Mouse (Mus musculus) limb, embryonic 15.5 days (tissue): ENCODE measurements around the gene Mctp2. TPM values are rescaled to one million over a fixed set of nuclear protein-coding genes. Genes with fewer than 3 reads are reported as not detected.

ENCODE experiments used
- ATAC-seq: fragments of 200-750 bp; cut with Nextera tagmentation; 2 replicates; pipeline ENCODE4 v1.8.0; 2017; ENCODE audit warnings: low read depth, moderate TSS enrichment; ENCODE audit not compliant: insufficient number of reproducible peaks, low FRiP score, low TSS enrichment
- H3K27ac ChIP-seq: fragments of 300-500 bp; sonication (generic); 2 replicates; pipeline ENCODE4 v1.5.1; 2015; ENCODE audit warnings: moderate library complexity, mild to moderate bottlenecking, inconsistent platforms
- H3K27me3 ChIP-seq: fragments of 300-500 bp; sonication (generic); 2 replicates; pipeline ENCODE4 v1.6.1; 2015; ENCODE audit warnings: inconsistent platforms
- H3K36me3 ChIP-seq: fragments of 300-500 bp; sonication (generic); 2 replicates; pipeline ENCODE4 v1.6.1; 2015; ENCODE audit warnings: inconsistent platforms
- H3K4me1 ChIP-seq: fragments of 300-500 bp; sonication (generic); 2 replicates; pipeline ENCODE4 v1.6.1; 2015; ENCODE audit warnings: inconsistent platforms
- H3K4me2 ChIP-seq: fragments of 300-500 bp; sonication (generic); 2 replicates; pipeline ENCODE4 v1.6.1; 2015; ENCODE audit warnings: mild to moderate bottlenecking, inconsistent platforms
- H3K4me3 ChIP-seq: fragments of 300-500 bp; sonication (generic); 2 replicates; pipeline ENCODE4 v1.5.1; 2015; ENCODE audit warnings: mild to moderate bottlenecking, inconsistent platforms
- H3K9ac ChIP-seq: fragments of 300-500 bp; sonication (generic); 2 replicates; pipeline ENCODE4 v1.6.1; 2015; ENCODE audit warnings: inconsistent platforms
- H3K9me3 ChIP-seq: fragments of 300-500 bp; sonication (generic); 2 replicates; pipeline ENCODE4 v1.6.1; 2016; ENCODE audit warnings: inconsistent platforms
- WGBS: fragments of 180-500 bp; shearing (Covaris S2); methylation state at CpG from one replicate; pipeline ENCODE4 v1.1.7; 2015; 5-methylcytosine and 5-hydroxymethylcytosine counted together
- polyA plus RNA-seq: library from polyadenylated mRNA; unstranded; fragments of >200 nt; fragmentation: Nextera tagmentation; extraction: Ambion mirVana; gene quantifications from 2 replicates; pipeline ENCODE4 v1.2.1, GENCODE M21; 2015

The Mctp2 gene
- polyA plus RNA-seq, 1 experiment from 2014 or later = 1.3 TPM

- Histone ChIP-seq H3K9ac (no peak overlapping the region), H3K27me3 (no peaks in the 10 kb centered on the region), H3K27ac (no peak overlapping the region), H3K36me3 (no peaks in the 10 kb centered on the region), H3K4me1 (no peaks in the 10 kb centered on the region), H3K4me2 (no peak overlapping the region), H3K4me3 (no peak overlapping the region), H3K9me3 (no peaks in the 10 kb centered on the region)
- no peak for ATAC-seq
- 59% methylated on average over 4 of the region's 4 CpGs for WGBS
Measured at GRCm38 (mm10) chr7:72159513-72160063, 146.8 kb downstream of the Mctp2 start.

GRCm38 (mm10) chr7:72150799-72151708, 155.4 kb downstream of the Mctp2 start:
- Histone ChIP-seq H3K4me3 (no peak overlapping the region), H3K4me2 (no peak overlapping the region), H3K27me3 (no peaks in the 10 kb centered on the region; the same call in 1 of the 2 replicates), H3K4me1 (no peaks in the 10 kb centered on the region), H3K9me3 (no peaks in the 10 kb centered on the region), H3K27ac (no peak overlapping the region), H3K9ac (no peak overlapping the region), H3K36me3 (no peaks in the 10 kb centered on the region)
- ATAC-seq = no peak
- 28% methylated on average over 7 of the region's 7 CpGs for WGBS

GRCm38 (mm10) chr7:72149073-72149472, 157.3 kb downstream of the Mctp2 start:
- Histone ChIP-seq H3K9me3 (no peaks in the 10 kb centered on the region), H3K9ac (no peak overlapping the region), H3K27me3 (no peaks in the 10 kb centered on the region; the same call in 1 of the 2 replicates), H3K4me3 (no peak overlapping the region), H3K4me2 (no peak overlapping the region), H3K27ac (no peak overlapping the region), H3K4me1 (peaks cover 3% of the 10 kb centered on the region; the same call in 1 of the 2 replicates), H3K36me3 (no peaks in the 10 kb centered on the region)
- no peak for ATAC-seq
- 19% methylated on average over 3 of the region's 3 CpGs for WGBS

- Histone ChIP-seq H3K4me3 (no peak overlapping the region), H3K4me2 (no peak overlapping the region), H3K4me1 (peaks cover 3% of the 10 kb centered on the region; the same call in 1 of the 2 replicates), H3K27ac (no peak overlapping the region), H3K9me3 (no peaks in the 10 kb centered on the region), H3K9ac (no peak overlapping the region), H3K36me3 (no peaks in the 10 kb centered on the region), H3K27me3 (no peaks in the 10 kb centered on the region; the same call in 1 of the 2 replicates)
- ATAC-seq = no peak
Measured at GRCm38 (mm10) chr7:72146849-72147248, 159.6 kb downstream of the Mctp2 start.

- Histone ChIP-seq H3K9ac (no peak overlapping the region), H3K4me1 (peaks cover 3% of the 10 kb centered on the region; the same call in 1 of the 2 replicates), H3K27me3 (no peaks in the 10 kb centered on the region; the same call in 1 of the 2 replicates), H3K36me3 (no peaks in the 10 kb centered on the region), H3K4me3 (no peak overlapping the region), H3K27ac (no peak overlapping the region), H3K9me3 (no peaks in the 10 kb centered on the region), H3K4me2 (no peak overlapping the region)
- 58% methylated on average over 17 of the region's 17 CpGs for WGBS
- ATAC-seq = no peak
Measured at GRCm38 (mm10) chr7:72145726-72146520, 160.5 kb downstream of the Mctp2 start.

- Histone ChIP-seq H3K4me3 (no peak overlapping the region), H3K9me3 (no peaks in the 10 kb centered on the region), H3K27ac (no peak overlapping the region), H3K4me1 (no peaks in the 10 kb centered on the region), H3K4me2 (no peak overlapping the region), H3K27me3 (no peaks in the 10 kb centered on the region), H3K36me3 (no peaks in the 10 kb centered on the region), H3K9ac (no peak overlapping the region)
- 87% methylated on average over 4 of the region's 4 CpGs for WGBS
- no peak for ATAC-seq
Measured at GRCm38 (mm10) chr7:72138701-72139100, 167.7 kb downstream of the Mctp2 start.

- 72% methylated on average over 7 of the region's 7 CpGs for WGBS
- no peak for ATAC-seq
- no peak overlapping the region for H3K27ac ChIP-seq
- H3K36me3 ChIP-seq = no peaks in the 10 kb centered on the region
- H3K4me2 ChIP-seq = no peak overlapping the region
- H3K9ac ChIP-seq = no peak overlapping the region
- H3K9me3 ChIP-seq = no peaks in the 10 kb centered on the region
- no peaks in the 10 kb centered on the region for H3K4me1 ChIP-seq
- H3K27me3 ChIP-seq = no peaks in the 10 kb centered on the region
- H3K4me3 ChIP-seq = no peak overlapping the region
Measured at GRCm38 (mm10) chr7:72120986-72121385, 185.4 kb downstream of the Mctp2 start.

- Histone ChIP-seq H3K36me3 (no peaks in the 10 kb centered on the region), H3K27me3 (no peaks in the 10 kb centered on the region), H3K9me3 (no peaks in the 10 kb centered on the region), H3K27ac (no peak overlapping the region), H3K4me1 (no peaks in the 10 kb centered on the region), H3K4me2 (no peak overlapping the region), H3K9ac (no peak overlapping the region), H3K4me3 (no peak overlapping the region)
- ATAC-seq = no peak
- 76% methylated on average over 3 of the region's 3 CpGs for WGBS
Measured at GRCm38 (mm10) chr7:72119713-72120112, 186.7 kb downstream of the Mctp2 start.

GRCm38 (mm10) chr7:72117376-72118077, 188.9 kb downstream of the Mctp2 start:
- H3K9ac ChIP-seq = no peak overlapping the region
- ATAC-seq = no peak
- no peak overlapping the region for H3K27ac ChIP-seq
- no peak overlapping the region for H3K4me3 ChIP-seq
- no peaks in the 10 kb centered on the region for H3K36me3 ChIP-seq
- no peaks in the 10 kb centered on the region for H3K4me1 ChIP-seq
- H3K4me2 ChIP-seq = no peak overlapping the region
- 77% methylated on average over 4 of the region's 4 CpGs for WGBS
- no peaks in the 10 kb centered on the region for H3K27me3 ChIP-seq
- H3K9me3 ChIP-seq = no peaks in the 10 kb centered on the region

GRCm38 (mm10) chr7:72115073-72115472, 191.3 kb downstream of the Mctp2 start:
- Histone ChIP-seq H3K27ac (no peak overlapping the region), H3K9me3 (no peaks in the 10 kb centered on the region), H3K27me3 (no peaks in the 10 kb centered on the region), H3K4me2 (no peak overlapping the region), H3K4me3 (no peak overlapping the region), H3K9ac (no peak overlapping the region), H3K36me3 (no peaks in the 10 kb centered on the region), H3K4me1 (no peaks in the 10 kb centered on the region)
- WGBS = 88% methylated on average over 2 of the region's 2 CpGs
- ATAC-seq = no peak

GRCm38 (mm10) chr7:72110578-72110977, 195.8 kb downstream of the Mctp2 start:
- no peak overlapping the region for H3K27ac ChIP-seq
- H3K9ac ChIP-seq = no peak overlapping the region
- H3K4me2 ChIP-seq = no peak overlapping the region
- H3K4me3 ChIP-seq = no peak overlapping the region
- 80% methylated on average over 6 of the region's 6 CpGs for WGBS
- no peaks in the 10 kb centered on the region for H3K4me1 ChIP-seq
- H3K9me3 ChIP-seq = no peaks in the 10 kb centered on the region
- no peak for ATAC-seq
- H3K36me3 ChIP-seq = no peaks in the 10 kb centered on the region
- no peaks in the 10 kb centered on the region for H3K27me3 ChIP-seq
